Mouse (Mus musculus): ENCODE measurements at regions not wholly inside any gene's neighbourhood (a gene's known extent, or its start where the extent isn't known, plus 50 kb on each side); places are given as distances from the start of the nearest gene placed in this dataset.
"Not testable (repeated sequence)": the region's sequence is repeated elsewhere in the genome, so short reads cannot be mapped to it uniquely, and the experiment has no call there.

DNA sequence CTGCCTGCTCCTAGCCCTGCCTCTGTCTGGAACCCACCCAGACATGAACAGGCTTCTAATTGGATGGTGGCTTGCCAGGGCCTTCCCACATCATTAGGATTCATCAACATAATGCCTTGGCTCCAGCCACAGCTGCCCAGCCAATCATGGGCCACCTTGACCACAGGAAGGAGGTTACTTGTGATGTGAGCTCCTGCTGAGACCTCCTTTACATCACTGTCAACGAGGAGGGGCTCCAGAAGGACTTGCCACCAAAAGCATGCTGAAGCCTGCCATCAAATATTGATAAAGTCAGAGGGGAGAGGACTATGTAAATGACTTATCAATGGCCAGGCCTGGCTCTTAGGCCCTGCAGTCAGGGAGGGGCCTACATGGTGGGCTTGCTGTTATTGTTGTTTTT is 175.6 kb downstream of the Map1s start:
- DNase-seq (ENCODE audit: low spot score in 2 of 2); intact Hi-C loops (cut with DNase I): not testable (repeated sequence)

- DNase-seq (ENCODE audit: low spot score in 2 of 2) = not testable (repeated sequence)
These were observed 145.4 kb upstream of the Myo9b start for GRCm38 (mm10) chr8:71127131-71127530.

GRCm38 (mm10) chr8:71130411-71131261 is 141.9 kb upstream of the Myo9b start:
- DNase-seq (ENCODE audit: low spot score in 2 of 2) = no peak
- intact Hi-C loops (cut with DNase I) = loop anchor here (5.0 kb wide), 2 partner anchors 682 to 707 kb away; no protein-coding TSS in a partner anchor

More at GRCm38 (mm10) chr8:71127131-71127530, 145.4 kb upstream of the Myo9b start:
- intact Hi-C loops (cut with DNase I) = not testable (repeated sequence)

DNA sequence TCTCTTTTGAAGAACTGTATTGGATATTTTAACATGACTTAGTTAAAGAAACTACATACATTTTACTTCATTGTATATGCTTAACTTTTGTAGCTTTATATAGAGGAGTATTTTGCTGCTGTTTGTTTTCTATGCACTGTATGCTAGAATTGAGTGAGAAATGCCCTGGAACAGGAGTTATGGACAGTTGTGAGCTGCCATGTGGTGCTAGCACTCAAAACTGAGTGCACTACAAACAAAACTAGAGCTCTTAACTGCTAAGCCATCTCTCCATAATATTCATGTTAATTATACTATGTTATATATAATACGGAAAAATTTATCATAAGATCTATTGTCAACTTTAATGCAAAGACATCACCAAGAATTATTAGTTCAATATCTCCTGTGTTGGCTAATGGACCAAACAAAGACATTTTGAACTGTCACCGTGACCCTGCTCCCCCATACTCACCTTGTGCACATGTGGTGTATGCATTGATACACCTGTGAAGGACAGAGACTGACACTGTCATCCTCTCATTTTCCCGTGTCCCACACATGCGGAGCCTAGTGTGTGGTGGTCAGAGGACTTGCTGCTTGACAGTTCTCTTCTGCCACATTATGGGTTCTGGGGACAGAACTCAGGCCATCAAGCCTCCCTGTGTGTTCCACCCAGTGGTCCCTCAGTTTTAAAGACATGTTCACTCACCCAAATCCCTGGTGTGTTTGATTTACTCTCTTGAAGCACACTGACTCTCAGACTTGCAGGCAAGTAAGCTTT is 141.0 kb upstream of the Myo9b start:
- DNase-seq (ENCODE audit: low spot score in 2 of 2) = no peak

GRCm38 (mm10) chr8:71132898-71133297 is 139.6 kb upstream of the Myo9b start:
- intact Hi-C loops (cut with DNase I) = loop anchor here (1.0 to 5.0 kb wide), 3 partner anchors 679 to 726 kb away; no protein-coding TSS in a partner anchor

More for the DNA sequence above, 141.0 kb upstream of the Myo9b start:
- intact Hi-C loops (cut with DNase I) = loop anchor here (1.0 to 5.0 kb wide), 3 partner anchors 681 to 728 kb away; no protein-coding TSS in a partner anchor

GRCm38 (mm10) chr8:71137131-71137530 is 135.4 kb upstream of the Myo9b start:
- intact Hi-C loops (cut with DNase I); DNase-seq (ENCODE audit: low spot score in 2 of 2): not testable (repeated sequence)

More at GRCm38 (mm10) chr8:71132898-71133297, 139.6 kb upstream of the Myo9b start:
- DNase-seq (ENCODE audit: low spot score in 2 of 2) = not testable (repeated sequence)

- intact Hi-C loops (cut with DNase I); DNase-seq (ENCODE audit: low spot score in 2 of 2): not testable (repeated sequence)
These were observed 130.0 kb upstream of the Myo9b start for GRCm38 (mm10) chr8:71142373-71142973.

DNA sequence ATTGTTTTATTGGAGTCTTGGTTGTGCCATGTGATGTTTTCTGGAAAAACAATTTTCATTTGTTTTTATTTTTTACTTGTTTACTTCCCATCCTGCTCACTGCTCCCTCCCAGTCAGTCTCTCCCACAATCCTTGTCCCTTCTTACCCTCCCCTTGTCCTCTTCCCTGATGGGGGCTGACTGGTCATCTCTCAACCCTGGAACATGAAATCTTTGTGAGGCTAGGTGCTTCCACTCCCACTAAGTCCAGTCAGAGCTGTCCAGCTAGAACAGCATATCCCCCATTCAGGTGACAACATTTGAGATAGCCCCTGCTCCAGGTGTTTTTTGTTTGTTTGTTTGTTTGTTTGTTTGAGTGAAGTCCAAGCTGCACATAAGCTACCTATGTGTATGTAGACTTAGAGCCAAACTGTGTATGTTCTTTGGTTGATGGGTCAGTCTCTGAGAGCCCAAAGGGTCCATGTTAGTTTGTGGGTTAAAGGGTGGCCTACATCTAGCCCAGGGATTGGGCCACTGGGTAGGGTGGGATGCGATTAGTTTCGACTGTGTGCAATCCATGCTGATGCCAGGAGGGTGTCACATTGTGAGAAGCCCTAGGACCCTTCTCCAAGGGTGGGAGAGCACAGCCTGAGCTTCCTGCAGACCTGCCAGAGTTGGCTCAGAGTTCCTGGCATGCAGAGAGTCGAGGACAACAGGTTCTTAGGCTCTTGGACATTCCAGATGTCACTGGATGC is 100.9 kb upstream of the Myo9b start:
- intact Hi-C loops (cut with DNase I); DNase-seq (ENCODE audit: low spot score in 2 of 2): not testable (repeated sequence)

GRCm38 (mm10) chr8:71192939-71193338 is 79.6 kb upstream of the Myo9b start:
- DNase-seq (ENCODE audit: low spot score in 2 of 2); intact Hi-C loops (cut with DNase I): not testable (repeated sequence)

GRCm38 (mm10) chr8:71195006-71195722 is 77.3 kb upstream of the Myo9b start:
- DNase-seq (ENCODE audit: low spot score in 2 of 2); intact Hi-C loops (cut with DNase I): not testable (repeated sequence)

Small RNAs in the stretch of these regions (microRNA-seq; reads per million reads assigned to microRNA genes)
- gene Gm27628 = 0 reads per million in 2 experiments
